Mouse (Mus musculus) thymus, adult 18-20 months (tissue): ENCODE data around the gene Tph1.
"Not testable (repeated sequence)": the region's sequence is repeated elsewhere in the genome, so short reads cannot be mapped to it uniquely, and the experiment has no call there.

ENCODE experiments used
- DNase-seq, 2 experiments: peaks; one replicate each; pipeline ENCODE4 v3.0.0; 2022; ENCODE audit warnings: mixed read lengths in 2 of 2

The Tph1 gene

DNA sequence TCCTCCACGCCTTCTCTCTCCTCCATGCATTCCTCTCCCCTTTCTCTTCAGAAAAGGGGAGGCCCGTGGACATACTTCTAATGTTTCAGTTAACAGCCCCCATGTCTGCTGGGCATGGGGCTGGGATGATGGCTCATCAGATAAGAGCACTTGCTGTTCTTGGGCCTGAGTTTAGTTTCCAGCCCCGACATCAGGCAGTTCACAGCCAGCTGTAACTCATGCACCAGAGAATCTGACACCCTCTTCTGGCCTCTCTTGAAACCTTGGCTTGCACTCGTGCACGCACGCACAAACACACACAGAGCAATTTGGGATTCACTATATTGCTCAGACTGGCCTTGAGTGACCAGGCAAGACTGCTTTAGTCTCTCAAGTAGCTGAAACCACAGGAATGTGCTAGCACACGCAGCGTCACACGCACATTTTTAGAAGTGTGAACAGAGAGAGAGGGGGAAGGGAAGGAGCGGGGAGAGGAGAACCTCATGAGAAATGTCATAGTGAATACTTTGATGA is at the start of gene Tph1:
Gene Tph1 (minus strand): TSS at position 378 of the 513 bp plus-strand sequence.
- no peak for DNase-seq

DNA sequence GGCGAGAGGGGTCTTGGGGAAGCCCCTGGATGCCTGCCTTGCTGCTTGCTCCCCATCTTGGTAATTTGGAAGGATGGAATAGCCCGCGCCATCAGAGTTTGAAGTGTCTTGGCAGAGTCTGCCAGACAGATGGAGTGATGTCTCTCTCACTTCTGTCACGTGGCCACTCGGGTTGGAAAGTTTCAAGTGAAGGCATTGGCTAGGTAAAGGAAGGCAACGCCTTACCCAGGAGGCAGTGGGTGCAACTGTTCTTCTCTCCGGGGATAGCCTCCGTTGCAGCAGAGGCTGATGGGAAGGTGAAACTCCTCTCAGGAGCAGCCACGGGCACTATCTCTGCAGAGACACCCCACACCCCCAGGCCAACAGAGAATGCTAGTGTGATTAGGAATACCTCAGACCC is 48.1 kb upstream of the Tph1 start:
- no peak for DNase-seq

DNA sequence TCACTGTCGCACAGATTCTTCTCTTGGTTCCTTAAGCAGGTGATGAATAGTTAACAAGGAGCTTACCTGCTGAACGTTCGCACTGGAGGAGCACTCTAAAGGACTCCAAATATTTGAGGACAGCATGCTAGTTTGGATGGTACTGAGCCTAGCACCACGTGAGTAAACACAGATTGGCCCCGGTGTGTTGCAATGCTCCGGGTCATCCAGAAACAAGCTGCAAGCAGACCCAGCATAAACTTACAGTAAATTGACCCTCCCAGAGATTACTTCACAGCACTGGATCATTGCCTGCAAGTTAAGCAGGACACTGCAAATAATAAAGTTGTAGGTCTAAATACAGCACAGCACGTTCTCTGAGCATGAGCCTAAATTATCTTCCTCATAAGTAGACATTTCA is 47.2 kb upstream of the Tph1 start:
- DNase-seq, result no peak

DNA sequence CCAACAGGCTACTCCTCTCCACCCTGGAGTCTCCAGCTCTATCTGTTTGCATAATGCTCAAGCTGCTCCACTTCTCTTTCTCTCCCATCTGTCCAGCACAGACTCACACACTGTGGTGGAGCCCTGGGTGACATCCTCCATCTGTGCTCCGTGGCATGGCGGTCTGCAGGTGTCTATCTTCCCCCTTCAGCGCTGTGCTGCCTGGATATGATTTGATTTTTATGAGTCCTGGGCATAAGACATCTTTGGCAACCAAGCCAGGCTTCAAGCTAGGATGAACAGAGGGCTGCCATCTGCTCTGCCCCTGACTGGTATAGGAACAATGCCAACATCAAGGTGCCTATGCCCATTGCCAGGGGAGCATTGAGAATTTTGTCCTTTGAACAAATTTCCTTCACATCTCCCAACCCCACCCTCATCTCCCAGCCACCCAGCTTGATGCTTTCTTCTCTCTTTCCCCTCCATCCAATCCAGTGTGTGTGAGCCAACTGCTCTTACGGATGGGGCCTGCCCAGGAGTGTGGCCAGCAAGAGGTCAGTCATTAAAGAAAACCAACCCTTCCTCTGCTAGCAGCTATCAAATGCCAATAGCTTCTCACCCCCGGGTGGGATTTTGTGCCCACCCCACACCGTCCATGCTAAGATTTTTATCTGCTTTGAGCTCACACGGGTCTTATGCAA is 46.4 kb upstream of the Tph1 start:
- no peak for DNase-seq

DNA sequence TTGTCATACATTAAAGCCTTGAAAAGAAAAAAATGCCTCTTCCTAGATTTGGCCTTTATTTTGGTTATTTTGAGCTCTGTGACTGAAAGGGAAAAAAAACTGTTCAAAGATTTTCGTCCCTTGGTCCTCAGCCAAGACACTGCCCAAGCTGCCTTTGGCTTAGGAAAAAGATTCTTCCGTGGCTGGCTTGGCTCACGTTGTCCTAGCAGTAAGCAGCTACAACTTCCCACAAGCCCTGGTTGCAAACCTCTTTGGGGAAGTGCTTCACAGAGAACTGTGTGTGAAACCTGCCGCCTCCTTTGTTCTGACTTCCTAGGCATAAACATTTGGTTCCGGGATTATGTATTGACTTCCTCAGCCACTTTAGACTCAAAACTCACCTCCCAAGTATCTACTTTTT is 44.6 kb upstream of the Tph1 start:
- DNase-seq, result no peak

DNA sequence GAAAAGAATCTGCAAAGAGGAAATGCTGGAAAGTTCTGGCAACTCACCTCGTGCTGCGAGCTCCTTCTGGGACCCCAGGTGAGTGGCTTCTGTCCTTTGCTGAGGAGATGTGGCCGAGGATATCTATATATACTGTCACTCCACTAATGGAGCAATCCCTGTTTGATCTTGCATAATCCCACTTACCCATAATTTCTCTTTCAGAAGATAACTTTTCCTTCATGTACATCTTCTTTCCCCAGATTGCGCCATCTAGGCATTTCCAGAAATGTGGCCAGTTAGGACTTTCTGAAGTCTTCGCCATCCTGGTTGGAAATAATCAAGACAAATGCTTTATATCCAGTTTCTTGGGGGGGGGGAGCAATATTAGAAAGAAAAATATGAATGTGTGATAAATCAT is 43.3 kb upstream of the Tph1 start, which contains the start of gene Saa3:
Gene Saa3 (minus strand): TSS at position 101 of the 400 bp plus-strand sequence.
- no peak for DNase-seq

DNA sequence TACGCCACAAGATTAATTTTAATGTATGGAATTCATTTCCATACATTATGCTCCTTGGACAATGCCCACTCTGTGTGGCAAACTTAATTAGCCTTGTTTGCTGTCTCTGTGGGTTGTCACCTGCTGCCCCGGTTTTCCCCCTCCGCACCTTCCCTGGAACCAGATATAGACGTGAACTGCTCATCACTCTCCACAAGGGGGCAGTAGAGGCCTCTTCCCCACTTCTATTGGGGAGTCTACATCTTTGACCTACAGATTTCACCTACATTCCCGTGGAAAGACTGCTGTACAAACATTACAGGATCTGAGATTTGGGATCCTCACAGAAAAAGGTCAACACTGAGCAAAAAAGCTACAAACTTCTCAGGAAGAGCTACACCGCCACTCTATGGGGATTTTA is 42.2 kb upstream of the Tph1 start:
- DNase-seq, result peak; percentile 19 to 49

DNA sequence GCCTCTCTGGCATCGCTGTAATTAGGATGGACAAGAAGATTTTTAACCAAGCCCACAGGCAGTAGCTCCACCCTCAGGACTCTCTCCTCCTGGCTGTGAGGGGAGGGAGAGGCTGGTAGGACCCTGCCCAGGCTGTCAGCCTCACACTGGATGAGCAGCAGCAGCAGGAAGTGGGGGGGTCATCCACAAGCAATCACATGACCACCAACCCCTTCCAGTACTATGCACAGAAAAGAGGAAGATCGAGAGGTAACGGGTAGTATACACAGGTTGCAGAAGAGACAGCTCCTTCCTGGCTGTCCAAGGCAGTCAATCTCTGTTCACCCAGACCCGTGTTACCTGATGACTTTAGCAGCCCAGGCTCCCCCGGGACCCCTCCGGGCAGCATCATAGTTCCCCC is 39.9 kb upstream of the Tph1 start:
- DNase-seq, result no peak

DNA sequence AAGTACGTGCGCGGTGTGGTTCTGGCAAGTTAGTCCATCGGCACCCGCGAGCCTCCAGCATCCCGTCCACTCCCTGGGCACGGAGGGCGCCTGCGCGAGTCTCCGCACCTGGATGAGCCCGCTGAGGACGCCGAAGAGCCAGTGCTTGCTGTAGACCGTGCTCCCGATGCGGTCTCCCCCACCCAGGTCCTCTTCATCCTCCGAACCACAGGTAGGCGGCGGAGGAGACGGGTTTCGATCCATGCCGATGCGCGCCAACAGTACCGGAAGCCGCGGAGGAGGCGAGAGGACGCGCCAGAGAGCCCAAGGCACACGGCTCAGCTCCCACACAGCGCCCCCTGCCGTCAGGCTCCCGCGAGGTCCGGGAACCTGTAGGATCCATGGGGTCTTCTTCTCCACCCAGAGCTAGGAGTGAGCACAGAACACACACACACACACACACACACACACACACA is 38.1 kb upstream of the Tph1 start, which contains the start of gene Saal1:
Gene Saal1 (minus strand): TSS at position 291 of the 455 bp plus-strand sequence.
- DNase-seq, result peak; percentile 67 to 75

DNA sequence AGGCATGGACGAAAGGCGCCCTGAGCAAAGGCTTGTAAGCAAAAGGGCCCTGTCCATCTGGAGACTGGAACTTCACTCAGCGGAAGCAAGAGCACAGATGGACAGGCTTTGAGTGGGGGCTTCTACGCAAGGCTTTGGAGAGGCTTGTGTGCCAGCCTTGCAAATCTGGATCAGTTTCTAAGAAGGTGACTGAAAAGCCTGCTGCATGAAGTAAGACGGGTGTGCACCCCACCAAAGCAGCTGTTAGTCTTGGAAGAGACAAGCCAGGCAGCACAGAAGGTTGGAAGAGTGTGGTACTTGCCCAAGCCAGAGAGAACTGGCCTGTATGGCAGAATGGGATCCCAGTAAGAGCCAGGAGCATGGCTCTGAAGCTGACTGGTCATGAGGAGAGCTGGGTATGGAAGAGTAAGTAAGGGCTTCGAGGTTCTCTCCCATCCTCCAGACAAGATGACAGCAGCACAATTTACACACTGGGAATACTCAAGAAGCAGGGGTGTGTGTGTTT is 28.2 kb upstream of the Tph1 start:
- DNase-seq, result no peak

DNA sequence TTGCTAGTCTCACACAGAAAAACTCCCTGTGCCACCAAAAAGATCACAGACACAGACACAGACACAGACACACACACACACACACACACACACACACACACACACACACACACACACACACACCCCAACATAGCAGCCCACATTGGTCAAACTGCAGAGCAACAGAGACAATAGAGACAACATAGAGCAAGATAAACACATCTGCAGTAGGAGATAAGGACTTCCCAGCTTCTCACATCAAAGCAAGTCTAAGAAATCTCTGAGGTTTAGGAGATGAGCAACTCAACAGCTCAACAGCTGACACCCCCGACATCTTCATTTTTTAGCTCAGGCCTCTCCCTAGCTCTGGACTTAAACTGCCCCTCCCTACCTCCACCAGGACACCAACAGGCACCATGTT is 24.4 kb upstream of the Tph1 start:
- DNase-seq, result no peak

DNA sequence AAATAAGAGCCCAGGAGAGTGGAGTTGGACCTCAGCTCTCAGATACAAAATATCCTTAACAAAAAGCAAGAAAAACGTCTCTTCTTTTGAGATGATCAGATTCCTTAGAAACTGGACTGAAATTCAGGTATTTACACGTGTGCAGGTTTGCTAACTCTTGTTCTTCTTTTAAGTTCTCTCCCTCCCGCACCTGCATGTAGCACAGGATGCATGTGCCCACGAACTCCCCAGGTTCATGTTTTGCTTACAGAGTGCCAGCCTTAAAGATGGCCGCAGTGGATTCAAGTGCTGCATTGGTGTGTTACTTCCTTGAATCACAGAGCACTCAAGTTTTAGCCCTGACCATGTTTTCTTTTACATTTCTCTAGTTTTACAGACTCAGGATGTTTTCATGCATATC is 14.5 kb upstream of the Tph1 start:
- DNase-seq, result peak in 1 of 2 experiments; percentile 7

DNA sequence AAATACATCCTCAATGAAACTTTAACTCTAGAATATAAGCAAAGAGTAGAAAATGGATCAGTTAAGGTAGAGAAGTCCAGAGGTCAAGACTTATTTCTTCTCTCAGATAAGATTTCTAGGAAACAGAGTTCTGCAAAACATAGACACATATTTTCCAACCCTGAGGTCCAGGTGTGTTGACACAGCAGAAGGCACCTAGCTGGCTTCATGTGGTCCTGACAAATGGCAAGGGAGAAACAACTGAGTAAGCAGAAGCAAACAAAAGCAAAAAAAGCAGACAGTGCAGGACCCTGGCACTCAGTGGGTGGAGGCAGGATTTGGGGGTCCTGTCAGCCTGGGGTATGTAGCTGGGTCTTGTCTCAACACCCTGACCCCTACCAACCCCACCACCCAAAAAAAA is 8.4 kb upstream of the Tph1 start:
- no peak for DNase-seq

DNA sequence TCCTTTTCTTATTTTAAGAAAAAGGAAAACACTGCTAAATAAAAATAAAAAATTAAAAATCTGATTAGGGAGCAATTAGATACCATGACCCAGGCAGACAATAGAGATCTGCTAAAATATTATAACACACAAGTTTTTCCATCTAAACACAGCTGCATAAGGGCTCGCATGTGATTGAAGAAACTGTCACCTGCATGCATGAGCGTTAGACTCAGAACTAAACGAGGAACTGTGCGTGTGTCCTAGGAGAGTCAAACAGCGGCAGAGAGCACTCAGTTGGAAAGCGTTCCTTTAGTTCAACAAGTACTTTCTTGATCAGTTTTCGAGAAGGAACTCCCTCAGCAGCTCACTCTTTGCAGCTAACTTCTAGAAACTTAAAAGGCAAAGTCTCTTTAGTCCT is 6.7 kb upstream of the Tph1 start:
- not testable (repeated sequence) for DNase-seq

DNA sequence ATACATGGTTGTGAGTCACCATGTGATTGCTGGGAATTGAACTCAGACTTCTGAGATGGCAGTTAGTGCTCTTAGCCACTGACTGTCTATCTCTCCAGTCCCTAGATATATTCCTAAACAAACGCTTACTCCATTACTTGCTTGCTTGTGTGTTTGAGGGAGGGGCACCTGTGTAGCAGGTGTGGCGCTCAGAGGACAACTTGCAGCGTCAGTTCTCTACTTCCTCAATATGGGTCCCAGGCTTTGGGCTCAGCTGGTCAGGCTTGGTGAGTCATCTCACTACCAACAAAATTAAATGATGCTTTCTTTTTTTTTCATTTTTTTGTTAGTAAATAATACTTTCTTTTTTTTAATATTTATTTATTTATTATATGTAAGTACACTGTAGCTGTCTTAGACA is 6.1 kb upstream of the Tph1 start:
- DNase-seq, result no peak

DNA sequence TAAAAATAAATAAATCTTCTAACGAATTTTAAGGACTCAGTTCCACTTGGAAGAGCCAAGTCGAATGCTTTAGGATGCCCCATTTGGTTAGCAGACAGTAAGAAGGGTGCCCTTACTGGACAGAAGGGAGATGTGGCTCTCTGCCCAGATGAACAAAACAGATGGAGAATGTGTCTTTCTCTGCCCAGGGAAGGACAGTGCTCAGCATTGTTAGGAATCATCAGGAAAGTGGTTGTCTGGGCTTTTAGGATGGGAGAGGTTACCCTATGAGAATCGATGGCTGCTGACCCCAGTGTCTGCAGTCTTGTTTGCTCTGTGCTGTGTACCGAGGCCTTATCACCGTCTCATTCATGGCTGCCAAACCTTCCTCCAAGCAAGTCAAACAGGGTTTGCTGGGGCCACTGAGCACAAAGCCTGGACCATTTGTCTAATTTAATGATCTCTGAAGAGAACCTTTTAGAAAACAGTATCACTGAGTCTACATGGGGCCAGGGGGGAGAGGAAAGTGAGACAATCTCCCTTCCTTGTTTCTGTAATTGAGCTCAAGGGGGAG is 4.5 kb upstream of the Tph1 start:
- DNase-seq, result no peak

DNA sequence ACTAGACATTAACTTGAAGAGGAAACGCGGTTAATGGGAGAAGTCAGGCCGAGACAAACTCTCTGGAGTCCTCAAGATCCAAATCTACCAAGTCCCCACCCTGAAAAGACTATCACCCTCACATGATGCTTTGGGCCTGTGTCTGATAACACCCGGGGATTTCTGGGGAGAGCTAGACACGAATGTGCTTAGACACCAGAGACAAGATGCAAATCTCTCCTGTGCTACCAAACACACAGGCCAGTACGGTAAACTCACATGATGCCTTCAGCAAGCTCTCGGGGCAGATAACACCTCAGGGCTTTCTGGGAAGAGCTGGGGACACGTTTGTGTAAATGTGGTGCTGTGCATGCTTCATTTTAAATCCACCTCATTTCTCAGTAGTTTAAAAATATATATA is 3.5 kb upstream of the Tph1 start:
- no peak for DNase-seq

DNA sequence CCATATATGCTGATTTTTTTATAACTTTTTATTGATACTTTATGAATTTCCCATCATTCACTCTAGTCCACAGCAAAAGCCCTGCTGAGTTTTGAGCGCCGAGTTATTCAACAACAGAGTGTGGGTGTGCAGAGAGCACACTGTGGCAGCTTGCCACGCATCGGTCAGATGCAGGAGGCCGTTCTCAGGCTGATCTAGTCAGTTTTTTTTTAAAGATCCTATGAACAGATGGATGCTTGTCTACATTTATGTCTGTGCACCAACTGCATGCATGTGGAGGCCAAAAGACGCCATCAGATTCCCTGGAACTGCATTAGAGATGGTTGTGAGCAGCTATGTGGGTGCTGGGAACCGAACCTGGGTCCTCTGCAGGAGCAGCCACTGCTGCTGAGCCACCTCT is 2.7 kb upstream of the Tph1 start:
- DNase-seq, result no peak

DNA sequence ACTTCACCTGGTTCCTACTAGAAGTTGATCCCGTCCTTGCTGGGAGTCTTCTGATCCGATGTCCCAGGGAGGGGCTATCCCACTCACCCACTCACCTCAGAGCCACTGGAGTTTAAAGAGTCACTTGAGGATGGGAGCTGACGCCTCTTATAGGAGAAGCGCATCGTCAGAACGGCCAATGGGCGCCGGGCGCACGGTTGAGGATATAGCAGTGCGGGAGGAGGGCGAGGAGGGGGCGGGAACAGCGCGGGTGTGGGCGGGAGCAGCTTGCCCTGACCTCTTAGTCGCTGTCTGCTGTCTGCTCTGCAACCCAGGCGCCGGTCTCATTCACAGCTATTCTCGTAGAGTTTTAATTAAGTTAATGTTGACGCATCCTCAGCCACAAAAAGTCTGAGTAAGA is 5.1 kb downstream of the Tph1 start:
- DNase-seq, result no peak

DNA sequence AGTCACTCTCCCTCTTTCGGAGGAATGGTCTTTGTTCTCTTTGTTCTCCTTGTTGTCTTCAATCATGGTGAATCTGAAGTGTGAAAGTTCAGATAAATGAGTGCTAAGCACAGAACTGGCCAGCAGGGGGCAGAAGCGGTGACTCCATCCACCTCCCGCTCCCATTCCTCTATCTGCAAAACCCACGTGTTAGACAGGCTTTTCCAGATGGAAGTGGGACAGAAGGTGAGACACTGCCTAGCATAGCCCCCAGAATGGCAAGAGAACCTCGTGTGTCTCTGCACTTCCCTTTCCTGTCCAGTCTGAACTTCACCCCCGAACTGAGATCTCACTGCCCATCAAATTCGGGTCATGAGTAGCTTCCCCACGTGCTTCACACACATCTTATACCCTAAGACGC is 7.1 kb downstream of the Tph1 start:
- DNase-seq, result no peak

DNA sequence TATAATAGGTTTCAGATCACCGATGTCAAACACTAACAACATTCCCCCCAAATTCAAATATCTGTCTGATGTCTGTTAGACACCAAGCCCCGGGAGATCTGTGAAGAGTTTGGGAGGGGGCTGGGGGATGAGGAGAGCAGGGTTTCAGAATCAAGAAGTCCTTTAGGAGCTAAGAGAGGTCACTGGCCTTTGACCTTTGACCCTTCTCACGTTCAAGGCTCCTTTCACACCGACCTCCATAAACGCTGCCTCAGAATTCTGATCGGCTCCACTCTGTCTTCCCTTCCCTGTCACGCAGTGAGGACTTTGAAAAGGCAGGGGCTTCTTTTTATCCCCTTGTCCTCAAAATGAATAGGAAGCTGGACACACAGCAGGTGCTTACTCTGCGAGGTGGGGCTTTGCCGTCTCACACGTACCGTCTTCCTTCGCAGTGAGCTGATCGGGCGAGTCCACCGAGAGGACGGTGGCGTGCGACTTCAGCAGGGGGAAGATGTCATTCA is 10.7 kb downstream of the Tph1 start:
- no peak for DNase-seq

DNA sequence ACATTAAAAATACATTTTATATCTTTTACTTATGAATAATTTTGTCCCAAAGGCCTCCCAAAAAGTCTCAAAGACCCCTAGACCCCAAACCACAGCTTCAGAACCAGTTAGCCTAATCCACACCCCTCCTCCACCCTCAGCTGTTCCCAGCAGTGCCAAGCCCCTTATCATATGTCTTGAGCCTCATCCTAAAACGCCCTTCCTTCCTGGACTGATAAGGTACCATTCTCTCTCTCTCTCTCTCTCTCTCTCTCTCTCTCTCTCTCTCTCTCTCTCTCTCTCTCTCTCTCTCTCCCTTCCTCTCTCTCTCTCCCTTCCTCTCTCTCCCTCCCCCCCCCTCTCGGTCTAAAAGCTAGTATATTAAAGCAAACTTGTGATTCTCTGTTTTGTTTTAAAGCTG is 20.1 kb downstream of the Tph1 start:
- no peak for DNase-seq

DNA sequence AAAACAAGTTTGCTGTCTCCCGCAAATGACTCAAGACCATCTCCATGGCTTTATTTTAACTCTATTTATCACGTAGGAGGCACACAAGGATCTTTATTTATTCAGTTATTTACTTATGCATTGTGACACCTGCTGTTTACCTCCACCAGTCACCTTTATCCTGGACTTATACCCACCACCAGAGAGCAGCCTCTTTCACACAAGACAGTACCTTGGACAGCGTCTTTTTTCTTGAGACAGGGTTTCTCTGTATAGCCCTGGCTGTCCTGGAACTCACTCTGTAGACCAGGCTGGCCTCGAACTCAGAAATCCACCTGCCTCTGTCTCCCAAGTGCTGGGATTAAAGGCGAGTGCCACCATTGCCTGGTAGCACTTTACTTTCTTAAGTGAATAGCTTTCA is 22.1 kb downstream of the Tph1 start:
- not testable (repeated sequence) for DNase-seq

DNA sequence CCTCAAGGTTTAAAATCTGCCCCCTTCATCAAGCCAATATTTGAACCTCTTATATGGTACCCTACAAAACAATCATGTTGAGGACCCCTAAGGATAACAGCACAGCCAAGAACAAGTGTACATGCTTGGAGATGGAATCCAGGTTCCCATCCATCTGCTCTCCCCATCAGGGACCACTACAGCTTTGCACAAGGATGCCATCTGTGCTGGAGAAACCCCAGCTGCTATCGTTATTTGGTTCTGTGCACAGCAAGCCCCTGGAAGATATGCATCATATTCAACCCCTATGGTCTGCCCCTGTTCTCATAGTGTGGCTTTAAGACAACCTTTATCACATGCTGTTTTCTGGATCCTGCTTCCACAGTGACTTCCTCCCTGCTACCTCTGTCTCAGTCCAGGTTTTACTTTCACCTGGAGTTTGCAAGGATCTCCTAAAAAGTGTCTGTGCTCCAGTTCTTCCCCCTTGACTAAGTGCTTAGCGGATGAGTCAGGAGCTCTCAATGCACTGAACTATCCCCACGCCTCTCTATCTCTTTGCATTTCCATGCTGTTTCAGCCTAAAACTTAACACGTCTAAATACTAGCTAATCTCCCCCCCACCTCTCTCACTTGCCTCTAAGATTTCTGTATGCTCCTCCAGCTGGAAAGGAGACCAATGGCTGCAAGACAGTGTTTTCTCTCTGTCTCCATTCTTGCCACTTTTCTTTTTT is 23.8 kb downstream of the Tph1 start:
- DNase-seq, result no peak
